Mouse (Mus musculus) v-Abl transformed pro-B cells (cell line): ENCODE results near the gene Ssx9.
"Not testable (repeated sequence)": the region's sequence is repeated elsewhere in the genome, so short reads cannot be mapped to it uniquely, and the experiment has no call there.

ENCODE experiments used
- in situ Hi-C, 2 experiments: fragments of 400-800 bp; cut with MboI; formaldehyde crosslinking; loops; one replicate each; pipeline ENCODE4 v1.15.1; 2025; ENCODE audit not compliant: unreplicated experiment in 2 of 2

Gene Ssx9

GRCm38 (mm10) chrX:8748132-8748531, at the start of gene Ssx9:
Gene Ssx9 (plus strand): TSS chrX:8748432.
- in situ Hi-C loops = not testable (repeated sequence)

DNA sequence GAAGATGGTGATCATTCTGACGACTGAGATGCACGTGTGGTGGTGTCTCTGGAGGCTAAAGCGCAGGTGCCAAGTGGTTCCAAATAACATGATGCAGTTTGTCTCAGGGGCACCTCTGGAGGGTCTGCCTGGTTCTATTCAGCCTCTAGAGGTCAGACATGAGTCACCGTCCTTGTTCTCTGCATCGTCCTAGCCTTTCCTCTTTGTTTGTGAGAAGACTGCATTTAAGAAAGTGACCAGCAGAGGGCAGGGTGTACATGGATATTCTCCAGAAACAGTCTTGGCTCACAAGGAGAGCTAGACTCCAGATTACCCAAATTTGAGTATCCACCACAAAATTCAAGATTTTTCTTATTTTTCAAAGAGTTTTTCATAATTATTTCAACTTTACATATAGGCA, 15.3 kb upstream of the Ssx9 start:
- in situ Hi-C loops = no loop called here

GRCm38 (mm10) chrX:8803391-8803790, 55.2 kb downstream of the Ssx9 start, which contains the start of gene Ssxb5:
Gene Ssxb5 (plus strand): TSS chrX:8803691.
- in situ Hi-C loops = not testable (repeated sequence)
